Mouse (Mus musculus) liver, postnatal 0 days (tissue): Measurements from ENCODE around the gene Arhgap25. TPM values are rescaled to one million over a fixed set of nuclear protein-coding genes. Genes with fewer than 3 reads are reported as not detected.

Experiments
- ATAC-seq: fragments of 200-750 bp; cut with Nextera tagmentation; 2 replicates; pipeline ENCODE4 v1.8.0; 2017; ENCODE audit warnings: mild to moderate bottlenecking, moderate library complexity
- DNase-seq: peaks from one replicate; pipeline ENCODE4 v3.0.0-alpha.2; 2016
- H3K27ac ChIP-seq: fragments of 300-500 bp; sonication (generic); 2 replicates; pipeline ENCODE4 v1.5.1; 2014; ENCODE audit warnings: antibody characterized with exemption, moderate library complexity, mild to moderate bottlenecking, low read depth
- H3K27me3 ChIP-seq: fragments of 300-500 bp; sonication (generic); 2 replicates; pipeline ENCODE4 v1.6.1; 2014; ENCODE audit warnings: low read length, control low read depth, mixed read lengths; ENCODE audit not compliant: insufficient read depth
- H3K36me3 ChIP-seq: fragments of 300-500 bp; sonication (generic); replicated peaks from 2 replicates; pipeline ENCODE4 v1.6.1; 2014; ENCODE audit warnings: mild to moderate bottlenecking, control low read depth, low read length, moderate library complexity, mixed read lengths; ENCODE audit not compliant: insufficient read depth
- H3K4me1 ChIP-seq: fragments of 300-500 bp; sonication (generic); 2 replicates; pipeline ENCODE4 v1.6.1; 2014; ENCODE audit warnings: antibody characterized with exemption, mild to moderate bottlenecking, control low read depth; ENCODE audit not compliant: insufficient read depth
- H3K4me2 ChIP-seq: fragments of 300-500 bp; sonication (generic); 2 replicates; pipeline ENCODE4 v1.6.1; 2014; ENCODE audit warnings: low read depth, mild to moderate bottlenecking, low read length, moderate library complexity, mixed read lengths
- H3K4me3 ChIP-seq: fragments of 300-500 bp; sonication (generic); 2 replicates; pipeline ENCODE4 v1.5.1; 2014; ENCODE audit warnings: low read depth, low read length
- H3K9ac ChIP-seq: fragments of 300-500 bp; sonication (generic); replicated peaks from 2 replicates; pipeline ENCODE4 v1.6.1; 2014; ENCODE audit warnings: mild to moderate bottlenecking, moderate library complexity
- H3K9me3 ChIP-seq: fragments of 300-500 bp; sonication (generic); 2 replicates; pipeline ENCODE4 v1.6.1; 2016; ENCODE audit warnings: mild to moderate bottlenecking, control low read depth, low read length, mixed read lengths
- CTCF ChIP-seq: sonication (generic); IDR thresholded peaks from 2 replicates; pipeline ENCODE4 v1.5.1; 2016; ENCODE audit warnings: antibody characterized with exemption, low read depth
- EP300 ChIP-seq: IDR thresholded peaks from 2 replicates; pipeline ENCODE4 v1.6.1; 2016; ENCODE audit warnings: antibody characterized with exemption, low read depth, mild to moderate bottlenecking
- WGBS: fragments of 180-500 bp; shearing (Covaris S2); extraction: QIAGEN DNeasy Blood & Tissue Kit; methylation state at CpG from one replicate; pipeline ENCODE4 v1.1.7; 2014; ENCODE audit not compliant: insufficient replicate concordance; 5-methylcytosine and 5-hydroxymethylcytosine counted together
- polyA plus RNA-seq: library from polyadenylated mRNA; unstranded; fragments of >200 nt; fragmentation: Nextera tagmentation; extraction: Ambion mirVana; gene quantifications from 2 replicates; pipeline ENCODE4 v1.2.1, GENCODE M21; 2015

Arhgap25 gene
- polyA plus RNA-seq, 1 experiment from 2014 or later: 6.0 TPM

DNA sequence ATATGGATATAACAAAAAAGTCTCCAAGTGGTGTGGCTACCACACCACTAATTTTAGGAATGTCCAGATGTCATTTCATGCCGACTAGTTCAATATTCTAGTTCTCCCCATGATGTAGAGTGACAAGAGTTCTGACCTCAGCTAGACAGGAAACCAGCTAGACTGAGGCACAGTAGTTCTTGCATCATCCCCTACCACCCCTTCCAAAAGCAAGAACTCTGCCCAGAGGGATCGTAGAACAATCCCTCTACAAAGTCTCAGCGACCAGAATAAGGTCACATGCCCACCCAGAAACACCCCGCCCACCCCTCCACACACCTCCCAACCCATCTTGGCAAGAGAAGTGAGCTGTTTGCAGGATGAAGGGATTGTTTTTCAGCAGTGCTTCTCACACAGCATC, 14.4 kb upstream of the Arhgap25 start:
- DNase-seq: no peak
- WGBS: 58% methylated on average over 4 of the region's 4 CpGs
- no peak overlapping the region for H3K9ac ChIP-seq
- H3K36me3 ChIP-seq: no peaks in the 10 kb centered on the region
- H3K4me1 ChIP-seq: peaks cover 13% of the 10 kb centered on the region
- H3K27me3 ChIP-seq: no peaks in the 10 kb centered on the region
- no peak overlapping the region for H3K27ac ChIP-seq
- H3K4me2 ChIP-seq: no peak overlapping the region
- no peak overlapping the region for H3K4me3 ChIP-seq
- no peaks in the 10 kb centered on the region for H3K9me3 ChIP-seq
- ATAC-seq: no peak
- TF ChIP-seq CTCF (no peak), EP300 (no peak)

DNA sequence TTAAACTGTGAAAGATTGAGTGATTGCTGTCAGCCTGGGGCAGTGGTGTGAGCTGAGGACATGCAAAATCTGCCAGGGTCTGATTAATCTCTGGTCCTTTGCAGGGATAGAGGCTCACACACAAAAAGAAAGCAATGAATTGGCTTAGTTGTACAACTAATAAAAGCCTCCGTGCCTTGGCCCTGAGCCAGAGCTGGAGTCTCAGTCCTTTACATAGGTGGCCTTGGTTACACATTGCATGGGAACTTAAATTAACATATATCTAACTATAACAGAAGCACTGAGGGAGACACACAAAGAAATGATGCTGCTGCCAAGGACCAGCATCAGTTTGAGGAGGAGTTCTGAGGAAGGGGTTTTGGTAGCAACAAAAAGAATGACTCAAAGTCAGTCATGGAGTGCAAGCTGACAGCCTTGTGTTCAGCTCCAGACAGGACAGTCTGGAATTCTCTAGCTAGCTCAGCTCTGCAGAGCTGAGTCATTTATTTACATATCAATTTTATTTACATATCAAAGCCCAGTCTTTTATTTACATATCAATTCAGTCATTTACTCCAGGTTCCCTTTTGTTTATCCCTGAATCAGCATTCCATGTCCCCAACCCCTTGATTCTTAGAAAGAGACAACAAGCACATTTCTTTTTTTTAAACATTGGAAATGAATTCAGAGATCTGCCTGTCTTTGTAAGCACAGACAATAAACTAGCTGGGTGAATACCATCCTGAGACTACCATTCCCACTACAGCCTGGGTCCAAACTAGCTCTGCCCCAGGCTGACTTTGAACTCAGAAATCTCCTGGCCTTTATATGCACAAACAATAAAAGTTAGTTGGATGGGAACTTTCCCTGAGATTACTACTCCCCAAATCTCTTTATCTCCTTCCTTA, 12.5 kb upstream of the Arhgap25 start:
- DNase-seq: no peak
- no peaks in the 10 kb centered on the region for H3K9me3 ChIP-seq
- ATAC-seq: no peak
- H3K27me3 ChIP-seq: no peaks in the 10 kb centered on the region
- no peak overlapping the region for H3K4me3 ChIP-seq
- peaks cover 21% of the 10 kb centered on the region for H3K4me1 ChIP-seq
- no peak overlapping the region for H3K27ac ChIP-seq
- no peak for TF ChIP-seq CTCF
- TF ChIP-seq EP300: no peak
- no peaks in the 10 kb centered on the region for H3K36me3 ChIP-seq
- 68% methylated on average over 1 of the region's 1 CpGs for WGBS
- H3K4me2 ChIP-seq: no peak overlapping the region
- no peak overlapping the region for H3K9ac ChIP-seq

DNA sequence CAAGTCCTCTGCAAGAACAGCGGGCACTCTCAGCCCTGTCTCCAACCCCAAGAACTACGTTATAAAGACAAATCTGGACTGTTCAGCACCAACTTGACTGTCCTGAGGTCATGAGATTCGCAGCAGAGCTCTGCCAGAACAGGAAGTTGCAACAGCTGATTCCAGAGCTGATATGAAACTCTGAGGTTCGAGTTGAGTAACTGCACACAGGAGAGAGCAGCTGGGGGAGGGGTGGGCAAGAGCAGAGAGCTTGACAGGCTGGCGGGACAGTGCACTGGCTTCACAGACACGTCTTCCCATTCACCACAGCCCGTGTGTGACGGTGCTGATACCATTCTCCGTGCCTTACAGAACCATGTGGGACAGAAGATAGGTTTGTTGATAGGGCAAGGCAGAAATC, 9.0 kb upstream of the Arhgap25 start:
- peak; percentile 88 for DNase-seq
- H3K9me3 ChIP-seq: no peaks in the 10 kb centered on the region
- H3K9ac ChIP-seq: peak overlapping the region; percentile 39
- TF ChIP-seq CTCF: no peak
- TF ChIP-seq EP300: peak; percentile 85
- 8% methylated on average over 9 of the region's 9 CpGs for WGBS
- H3K36me3 ChIP-seq: no peaks in the 10 kb centered on the region
- H3K4me2 ChIP-seq: peak overlapping the region; percentile 52
- H3K4me1 ChIP-seq: peaks cover 32% of the 10 kb centered on the region
- no peak overlapping the region for H3K4me3 ChIP-seq
- peak overlapping the region; percentile 62 for H3K27ac ChIP-seq
- peaks cover 4% of the 10 kb centered on the region; the same call in 1 of the 2 replicates for H3K27me3 ChIP-seq
- ATAC-seq: peak; percentile 92

DNA sequence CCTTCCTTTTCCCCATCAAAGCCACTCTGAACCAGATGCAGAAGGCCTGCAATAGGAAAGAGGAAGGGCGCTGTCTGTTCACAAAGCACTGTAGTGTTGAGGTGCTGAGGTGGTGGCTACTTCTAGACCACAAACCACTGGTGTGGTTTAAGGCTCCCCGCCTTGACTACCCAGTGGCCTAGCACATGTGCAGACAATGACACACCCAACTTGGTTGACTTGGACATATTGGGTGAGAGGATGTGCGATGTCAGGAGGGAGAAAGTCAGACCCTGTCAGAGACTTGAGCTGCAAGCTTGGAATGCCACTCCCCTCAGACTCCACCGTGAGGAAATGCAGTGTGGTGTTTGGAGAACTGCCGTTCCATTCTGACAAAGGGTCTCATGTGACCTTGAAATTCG, 8.1 kb upstream of the Arhgap25 start:
- Histone ChIP-seq H3K27me3 (peaks cover 4% of the 10 kb centered on the region; the same call in 1 of the 2 replicates), H3K9ac (no peak overlapping the region), H3K4me1 (peaks cover 32% of the 10 kb centered on the region), H3K36me3 (no peaks in the 10 kb centered on the region), H3K4me2 (no peak overlapping the region), H3K27ac (peak overlapping the region; percentile 62), H3K9me3 (no peaks in the 10 kb centered on the region), H3K4me3 (no peak overlapping the region)
- WGBS: 26% methylated on average over 6 of the region's 6 CpGs
- peak; percentile 65 for DNase-seq
- peak; percentile 40 for ATAC-seq
- no peak for TF ChIP-seq EP300
- TF ChIP-seq CTCF: no peak

- Histone ChIP-seq H3K36me3 (no peaks in the 10 kb centered on the region), H3K4me2 (no peak overlapping the region), H3K9ac (no peak overlapping the region), H3K4me1 (peaks cover 52% of the 10 kb centered on the region), H3K27me3 (peaks cover 4% of the 10 kb centered on the region; the same call in 1 of the 2 replicates), H3K4me3 (no peak overlapping the region), H3K27ac (no peak overlapping the region), H3K9me3 (no peaks in the 10 kb centered on the region)
- ATAC-seq (no peak), DNase-seq (no peak)
- no peak for TF ChIP-seq CTCF
- TF ChIP-seq EP300: no peak
- 60% methylated on average over 15 of the region's 15 CpGs for WGBS
These were observed 5.6 kb upstream of the Arhgap25 start for GRCm38 (mm10) chr6:87538376-87539270.

- 66% methylated on average over 5 of the region's 5 CpGs for WGBS
- DNase-seq: no peak
- no peak for TF ChIP-seq CTCF
- no peak for TF ChIP-seq EP300
- no peak overlapping the region for H3K4me3 ChIP-seq
- no peak overlapping the region for H3K4me2 ChIP-seq
- ATAC-seq: no peak
- H3K36me3 ChIP-seq: no peaks in the 10 kb centered on the region
- H3K27me3 ChIP-seq: peaks cover 4% of the 10 kb centered on the region; the same call in 1 of the 2 replicates
- no peak overlapping the region for H3K27ac ChIP-seq
- H3K9me3 ChIP-seq: no peaks in the 10 kb centered on the region
- peaks cover 52% of the 10 kb centered on the region for H3K4me1 ChIP-seq
- H3K9ac ChIP-seq: no peak overlapping the region
These were observed 4.6 kb upstream of the Arhgap25 start for GRCm38 (mm10) chr6:87537678-87538077.
